Mouse (Mus musculus) forebrain, embryonic 12.5 days (tissue): ENCODE measurements at regions not wholly inside any gene's neighbourhood (a gene's known extent, or its start where the extent isn't known, plus 50 kb on each side); places are given as distances from the start of the nearest gene placed in this dataset.

Experiments
- ATAC-seq: fragments of 200-750 bp; cut with Nextera tagmentation; 2 replicates; pipeline ENCODE4 v1.8.0; 2017; ENCODE audit warnings: moderate TSS enrichment; ENCODE audit not compliant: low FRiP score
- H3K27ac ChIP-seq: fragments of 300-500 bp; sonication (generic); 2 replicates; pipeline ENCODE4 v1.5.1; 2016; ENCODE audit warnings: mild to moderate bottlenecking
- H3K27me3 ChIP-seq: fragments of 300-500 bp; sonication (generic); 2 replicates; pipeline ENCODE4 v1.6.1; 2016; ENCODE audit warnings: mild to moderate bottlenecking
- H3K36me3 ChIP-seq: fragments of 300-500 bp; sonication (generic); replicated peaks from 2 replicates; pipeline ENCODE4 v1.6.1; 2016; ENCODE audit warnings: mild to moderate bottlenecking
- H3K4me1 ChIP-seq: fragments of 300-500 bp; sonication (generic); 2 replicates; pipeline ENCODE4 v1.6.1; 2016
- H3K4me2 ChIP-seq: fragments of 300-500 bp; sonication (generic); 2 replicates; pipeline ENCODE4 v1.6.1; 2016; ENCODE audit warnings: mild to moderate bottlenecking, moderate library complexity
- H3K4me3 ChIP-seq: fragments of 300-500 bp; sonication (generic); replicated peaks from 2 replicates; pipeline ENCODE4 v1.5.1; 2016; ENCODE audit warnings: mild to moderate bottlenecking
- H3K9ac ChIP-seq: fragments of 300-500 bp; sonication (generic); 2 replicates; pipeline ENCODE4 v1.6.1; 2016; ENCODE audit warnings: mild to moderate bottlenecking
- H3K9me3 ChIP-seq: fragments of 300-500 bp; sonication (generic); 2 replicates; pipeline ENCODE4 v1.6.1; 2016
- WGBS: fragments of 180-500 bp; shearing (Covaris S2); methylation state at CpG from one replicate; pipeline ENCODE4 v1.1.7; 2016; 5-methylcytosine and 5-hydroxymethylcytosine counted together

DNA sequence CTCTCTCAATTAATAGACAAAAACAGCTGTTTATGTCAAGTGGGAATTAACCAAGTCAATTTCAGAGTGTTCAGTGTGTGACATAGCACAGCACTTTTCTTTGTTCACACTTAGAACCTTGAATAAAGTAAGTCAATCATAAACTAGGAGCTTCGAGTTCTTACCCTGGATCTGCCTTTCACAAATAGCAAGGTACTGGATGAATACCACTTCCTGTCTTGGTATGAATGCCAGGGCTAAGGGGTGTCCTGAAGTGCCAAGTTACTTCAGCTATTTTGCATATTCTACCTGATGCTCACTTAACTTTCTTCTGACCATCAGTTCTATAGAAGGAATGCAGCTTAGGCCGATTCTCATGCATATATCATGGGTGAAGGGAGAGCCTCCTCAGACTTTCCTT, 90.1 kb upstream of the Rasgrp1 start:
- Histone ChIP-seq H3K36me3 (no peaks in the 10 kb centered on the region), H3K27me3 (no peaks in the 10 kb centered on the region), H3K4me1 (peaks cover 9% of the 10 kb centered on the region; the same call in 1 of the 2 replicates), H3K9me3 (no peaks in the 10 kb centered on the region), H3K4me2 (no peak overlapping the region), H3K27ac (no peak overlapping the region), H3K4me3 (no peak overlapping the region), H3K9ac (no peak overlapping the region)
- WGBS, result 65% methylated on average over 2 of the region's 2 CpGs
- ATAC-seq, result no peak

DNA sequence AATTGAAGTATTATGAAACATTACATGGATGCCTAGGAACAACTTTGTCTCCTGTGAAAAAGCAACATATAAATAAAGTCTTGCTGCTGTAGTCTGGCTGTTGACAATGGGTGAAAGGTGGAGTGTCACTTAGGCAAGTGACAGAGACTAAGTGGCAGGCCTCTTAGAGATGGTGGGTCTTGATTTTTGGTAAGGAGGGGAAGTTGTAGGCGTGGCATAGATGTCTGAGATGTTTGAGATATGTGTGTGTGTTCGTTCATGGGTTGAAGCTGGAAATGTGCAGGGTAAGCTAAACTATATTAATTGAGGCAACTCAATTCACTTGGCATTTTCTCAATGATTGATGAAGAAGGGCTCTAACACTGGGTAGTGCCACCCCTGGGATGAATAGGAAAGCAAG, 90.7 kb upstream of the Rasgrp1 start:
- H3K4me3 ChIP-seq, result no peak overlapping the region
- H3K4me1 ChIP-seq, result peaks cover 8% of the 10 kb centered on the region; the same call in 1 of the 2 replicates
- no peak overlapping the region for H3K9ac ChIP-seq
- 84% methylated on average over 2 of the region's 2 CpGs for WGBS
- H3K4me2 ChIP-seq, result no peak overlapping the region
- H3K9me3 ChIP-seq, result no peaks in the 10 kb centered on the region
- no peak for ATAC-seq
- H3K27me3 ChIP-seq, result no peaks in the 10 kb centered on the region
- no peaks in the 10 kb centered on the region for H3K36me3 ChIP-seq
- no peak overlapping the region for H3K27ac ChIP-seq

DNA sequence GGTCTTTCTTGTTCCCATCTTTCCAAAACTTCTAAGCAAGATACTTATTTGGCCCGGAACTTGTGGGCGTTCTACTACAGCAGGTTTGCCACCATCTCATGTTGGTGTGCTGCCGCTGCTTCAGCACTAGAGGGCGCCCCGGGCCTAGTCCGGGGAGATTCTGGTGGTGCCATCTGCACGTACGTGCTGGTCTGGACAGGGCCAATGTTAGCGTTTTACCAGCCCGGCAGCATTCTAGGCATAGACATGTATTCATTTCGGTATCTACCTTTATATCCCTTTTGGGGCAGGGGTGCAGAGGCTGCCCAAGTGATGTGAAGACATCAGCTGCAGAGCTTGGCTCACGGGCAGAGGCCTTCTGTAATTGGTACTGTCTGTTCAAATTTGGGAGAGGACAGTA, 95.3 kb upstream of the Rasgrp1 start:
- H3K9me3 ChIP-seq, result no peaks in the 10 kb centered on the region
- H3K4me2 ChIP-seq, result no peak overlapping the region
- H3K36me3 ChIP-seq, result no peaks in the 10 kb centered on the region
- 87% methylated on average over 12 of the region's 12 CpGs for WGBS
- no peaks in the 10 kb centered on the region for H3K27me3 ChIP-seq
- no peak overlapping the region for H3K9ac ChIP-seq
- peaks cover 5% of the 10 kb centered on the region; the same call in 1 of the 2 replicates for H3K4me1 ChIP-seq
- no peak for ATAC-seq
- 0 out of 2 replicates have a peak overlapping the region, but pooled peaks have one; percentile 5 for H3K27ac ChIP-seq
- no peak overlapping the region for H3K4me3 ChIP-seq

DNA sequence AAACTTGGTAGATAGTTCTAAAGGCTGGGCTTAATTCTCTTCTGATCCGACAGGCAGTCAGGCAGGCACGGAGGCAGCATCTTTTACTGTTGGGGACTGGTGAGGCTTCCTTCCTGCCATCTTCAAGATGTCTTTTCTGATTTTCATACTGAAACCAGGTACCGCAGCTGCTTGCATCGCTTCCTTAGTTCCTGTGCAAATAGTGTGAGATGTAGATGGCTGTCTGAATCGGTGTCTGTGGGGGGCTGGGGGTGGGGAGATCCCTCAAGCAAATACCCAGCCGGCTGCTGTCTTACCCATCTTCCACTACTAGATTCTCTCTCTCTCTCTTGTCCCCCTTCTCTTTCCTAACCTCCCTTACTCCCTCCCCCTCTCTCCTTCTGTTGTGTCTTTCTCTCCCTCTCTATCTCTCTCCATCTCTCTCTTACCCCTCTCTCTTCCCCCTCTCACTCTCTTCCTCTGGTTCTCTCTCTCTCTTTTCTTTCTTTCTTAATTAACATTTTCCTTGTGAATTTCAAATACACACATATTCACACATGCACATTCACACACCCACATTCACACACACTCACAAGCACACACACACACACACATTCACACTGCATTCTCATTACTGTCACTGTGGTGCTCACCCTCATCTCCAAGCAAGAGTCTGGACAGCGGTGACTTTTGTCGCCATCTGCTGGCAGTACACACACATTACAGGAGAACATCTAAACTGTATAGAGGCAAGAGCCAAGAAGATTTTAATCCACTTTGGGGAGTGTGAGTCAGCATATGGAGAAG, 96.0 kb upstream of the Rasgrp1 start:
- Histone ChIP-seq H3K27ac (peak overlapping the region; percentile 81), H3K4me1 (peaks cover 5% of the 10 kb centered on the region; the same call in 1 of the 2 replicates), H3K4me3 (no peak overlapping the region), H3K9me3 (no peaks in the 10 kb centered on the region), H3K27me3 (no peaks in the 10 kb centered on the region), H3K4me2 (no peak overlapping the region), H3K36me3 (no peaks in the 10 kb centered on the region), H3K9ac (no peak overlapping the region)
- ATAC-seq, result peak; percentile 87
- WGBS, result 66% methylated on average over 8 of the region's 8 CpGs

DNA sequence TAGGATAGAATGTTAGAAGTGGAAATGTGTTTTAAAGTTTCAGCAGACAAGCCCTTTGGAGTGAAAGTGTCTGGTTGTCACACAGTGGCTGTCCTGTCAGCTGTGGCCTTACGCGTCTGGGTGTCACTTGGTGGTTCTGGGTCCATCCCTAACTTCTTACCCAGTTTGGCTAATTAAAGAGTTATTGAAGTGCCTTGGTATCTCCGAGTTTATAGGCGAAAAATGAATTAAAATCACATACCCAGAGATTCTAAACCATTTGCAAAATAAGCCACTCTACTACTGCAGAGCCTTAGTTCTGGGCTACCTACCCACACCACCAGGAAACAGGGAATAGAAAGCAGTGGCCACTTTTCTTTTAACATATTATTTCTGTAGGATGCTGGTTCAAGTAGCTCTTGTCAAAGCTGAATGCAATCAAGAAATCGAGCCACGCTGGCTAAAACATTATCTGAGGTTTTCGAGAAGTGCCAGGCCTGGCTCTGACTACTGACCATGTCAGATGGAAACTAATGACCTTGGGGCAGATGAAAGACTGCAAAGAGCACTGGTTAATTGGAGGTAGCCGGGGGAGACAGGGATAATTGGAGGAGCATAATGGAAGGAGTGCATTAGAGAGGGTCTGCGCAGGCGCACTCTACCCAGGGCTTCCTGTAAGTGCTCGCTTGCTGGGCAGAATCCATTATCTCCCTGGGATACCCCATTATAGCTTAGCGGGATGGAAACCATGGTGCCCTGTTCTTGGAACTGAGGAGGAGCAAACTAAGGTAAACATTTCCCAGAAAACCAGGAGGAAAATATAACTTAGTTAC, 96.8 kb upstream of the Rasgrp1 start:
- WGBS, result 34% methylated on average over 12 of the region's 12 CpGs
- no peaks in the 10 kb centered on the region for H3K27me3 ChIP-seq
- no peaks in the 10 kb centered on the region for H3K36me3 ChIP-seq
- peak overlapping the region; percentile 81 for H3K27ac ChIP-seq
- peak overlapping the region; percentile 31 for H3K4me2 ChIP-seq
- no peaks in the 10 kb centered on the region for H3K9me3 ChIP-seq
- H3K4me1 ChIP-seq, result peaks cover 5% of the 10 kb centered on the region; the same call in 1 of the 2 replicates
- ATAC-seq, result peak; percentile 89
- no peak overlapping the region for H3K4me3 ChIP-seq
- no peak overlapping the region for H3K9ac ChIP-seq

DNA sequence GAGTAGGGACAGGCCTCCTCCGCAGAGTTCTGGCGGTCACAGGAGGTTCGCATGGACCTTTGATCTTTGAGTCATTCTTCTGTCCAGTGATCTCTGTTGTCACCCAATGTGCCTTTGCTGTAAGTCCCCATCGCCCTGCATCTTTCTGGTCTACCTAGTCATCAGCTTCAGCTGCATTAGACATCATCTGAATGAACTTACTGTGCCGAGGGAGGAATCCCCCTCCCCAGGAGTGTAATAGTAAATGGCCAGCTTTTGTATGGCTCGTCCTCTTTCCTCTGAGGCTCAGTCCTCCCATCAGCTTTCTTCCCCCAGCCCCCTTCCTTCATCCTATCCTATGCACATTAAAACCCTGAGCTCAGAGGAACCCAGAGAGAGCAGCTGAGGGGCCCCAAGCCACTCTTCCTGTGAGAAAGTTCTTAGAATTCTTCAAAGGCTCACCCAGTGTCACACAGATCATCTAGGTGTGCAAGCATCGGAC, 98.0 kb upstream of the Rasgrp1 start:
- H3K36me3 ChIP-seq, result no peaks in the 10 kb centered on the region
- WGBS, result 84% methylated on average over 7 of the region's 7 CpGs
- H3K9me3 ChIP-seq, result no peaks in the 10 kb centered on the region
- no peak for ATAC-seq
- peaks cover 5% of the 10 kb centered on the region; the same call in 1 of the 2 replicates for H3K4me1 ChIP-seq
- no peaks in the 10 kb centered on the region for H3K27me3 ChIP-seq
- peak overlapping the region; percentile 81; the same call in 1 of the 2 replicates for H3K27ac ChIP-seq
- no peak overlapping the region for H3K4me3 ChIP-seq
- no peak overlapping the region for H3K4me2 ChIP-seq
- no peak overlapping the region for H3K9ac ChIP-seq

DNA sequence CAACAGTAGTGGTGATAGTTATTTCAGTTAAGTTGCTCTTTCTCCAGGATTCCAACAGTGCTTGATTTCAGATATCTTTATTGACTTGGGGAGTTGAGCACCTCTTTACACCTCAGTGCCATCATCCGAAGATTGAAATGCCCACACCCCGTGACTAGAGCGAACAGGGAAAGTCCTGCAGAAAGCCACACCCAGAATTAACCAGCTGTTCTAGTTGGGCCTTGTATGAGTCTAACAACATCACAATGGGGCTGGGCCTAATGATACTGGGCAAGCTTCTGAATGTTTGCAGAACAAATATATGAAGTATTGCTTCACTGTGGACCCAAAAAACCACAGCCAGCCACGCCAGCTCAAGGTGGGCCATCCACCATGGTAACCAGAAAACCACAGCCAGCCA, 100.1 kb upstream of the Rasgrp1 start:
- H3K9ac ChIP-seq, result no peak overlapping the region
- H3K4me3 ChIP-seq, result no peak overlapping the region
- no peaks in the 10 kb centered on the region for H3K36me3 ChIP-seq
- WGBS, result 85% methylated on average over 4 of the region's 4 CpGs
- no peak overlapping the region for H3K27ac ChIP-seq
- no peak overlapping the region for H3K4me2 ChIP-seq
- H3K4me1 ChIP-seq, result peaks cover 5% of the 10 kb centered on the region; the same call in 1 of the 2 replicates
- H3K27me3 ChIP-seq, result no peaks in the 10 kb centered on the region
- ATAC-seq, result no peak
- no peaks in the 10 kb centered on the region for H3K9me3 ChIP-seq

DNA sequence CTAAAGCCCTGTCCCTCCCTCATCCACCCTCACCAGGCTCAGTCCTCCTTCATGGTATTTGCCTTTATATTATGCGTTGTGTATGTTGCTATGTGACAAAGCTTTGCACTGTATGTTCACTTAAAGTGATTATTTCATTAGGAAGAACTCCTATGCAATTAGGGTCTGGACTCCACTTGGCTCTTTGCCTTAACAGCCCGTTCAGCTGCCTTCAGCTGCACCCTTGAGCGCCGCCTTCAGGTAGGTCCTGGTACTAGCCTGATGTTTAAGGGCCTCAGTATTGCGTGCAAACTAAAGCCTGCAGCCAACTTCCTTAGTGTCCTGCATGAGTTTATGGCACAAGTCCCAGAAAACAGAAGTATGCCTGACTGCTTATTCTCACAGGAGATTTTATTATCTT, 101.9 kb upstream of the Rasgrp1 start:
- no peak overlapping the region for H3K27ac ChIP-seq
- no peak for ATAC-seq
- no peak overlapping the region for H3K4me2 ChIP-seq
- no peaks in the 10 kb centered on the region for H3K9me3 ChIP-seq
- 33% methylated on average over 5 of the region's 5 CpGs for WGBS
- peaks cover 5% of the 10 kb centered on the region; the same call in 1 of the 2 replicates for H3K4me1 ChIP-seq
- no peaks in the 10 kb centered on the region for H3K27me3 ChIP-seq
- no peak overlapping the region for H3K9ac ChIP-seq
- H3K4me3 ChIP-seq, result no peak overlapping the region
- no peaks in the 10 kb centered on the region for H3K36me3 ChIP-seq

DNA sequence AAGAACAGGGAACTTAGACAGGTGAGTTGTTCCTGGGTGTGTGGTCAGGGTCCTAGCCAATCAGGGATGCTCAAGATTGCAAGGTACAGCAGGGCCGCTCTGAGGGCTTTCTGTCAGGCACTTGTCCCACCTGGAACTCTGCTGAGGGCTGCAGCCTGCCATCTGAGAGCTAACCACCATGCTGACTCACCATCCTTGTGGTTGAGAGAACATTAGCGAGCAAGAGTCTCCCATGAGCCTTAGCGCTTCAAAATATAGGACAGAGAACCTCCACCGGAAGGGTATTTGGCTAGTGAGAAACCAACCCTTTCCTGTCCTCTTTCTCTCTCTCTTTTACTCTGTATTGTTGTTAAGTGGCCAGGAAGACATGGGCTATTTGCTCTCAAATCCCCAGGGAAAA, 104.1 kb upstream of the Rasgrp1 start:
- H3K9me3 ChIP-seq, result no peaks in the 10 kb centered on the region
- H3K4me1 ChIP-seq, result no peaks in the 10 kb centered on the region
- no peak overlapping the region for H3K4me3 ChIP-seq
- no peak overlapping the region for H3K4me2 ChIP-seq
- no peaks in the 10 kb centered on the region for H3K36me3 ChIP-seq
- ATAC-seq, result no peak
- WGBS, result 90% methylated on average over 4 of the region's 4 CpGs
- H3K27me3 ChIP-seq, result no peaks in the 10 kb centered on the region
- no peak overlapping the region for H3K27ac ChIP-seq
- no peak overlapping the region for H3K9ac ChIP-seq

DNA sequence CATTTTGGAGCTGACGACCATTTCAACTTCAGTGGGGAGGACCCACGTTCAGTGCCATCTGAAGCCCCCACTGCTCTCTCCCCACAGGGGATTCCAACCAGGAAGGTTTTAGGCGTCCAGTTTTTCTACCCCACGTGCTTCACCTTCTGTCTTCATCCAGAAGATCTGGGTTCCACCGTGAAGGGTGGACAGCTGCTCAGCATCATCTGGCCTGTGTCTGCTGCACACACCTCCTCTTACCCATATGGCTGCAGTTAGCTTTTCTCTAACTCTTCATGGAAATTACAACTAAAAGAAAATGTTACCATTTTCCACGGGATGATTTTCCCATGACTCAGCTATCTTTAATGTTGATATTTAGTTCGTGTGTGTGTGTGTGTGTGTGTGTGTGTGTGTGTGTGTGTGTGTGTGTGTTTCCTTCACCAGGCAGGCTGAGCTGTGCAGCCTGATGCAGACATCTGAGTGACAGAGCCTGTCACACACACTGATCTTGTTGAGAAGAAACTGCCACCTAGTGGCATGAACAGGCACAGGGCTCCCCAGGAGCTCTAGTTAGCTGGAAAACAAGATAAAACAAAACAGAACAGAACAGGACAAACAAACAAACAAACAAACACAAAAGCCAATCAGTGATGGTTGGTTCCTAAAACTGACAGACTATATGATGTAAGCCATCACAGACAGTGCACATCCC, 107.5 kb upstream of the Rasgrp1 start:
- Histone ChIP-seq H3K27ac (no peak overlapping the region), H3K9ac (no peak overlapping the region), H3K4me2 (no peak overlapping the region), H3K9me3 (no peaks in the 10 kb centered on the region), H3K27me3 (no peaks in the 10 kb centered on the region), H3K4me1 (no peaks in the 10 kb centered on the region), H3K4me3 (no peak overlapping the region), H3K36me3 (no peaks in the 10 kb centered on the region)
- WGBS, result 62% methylated on average over 7 of the region's 7 CpGs
- peak; percentile 57; the same call in 1 of the 2 replicates for ATAC-seq

DNA sequence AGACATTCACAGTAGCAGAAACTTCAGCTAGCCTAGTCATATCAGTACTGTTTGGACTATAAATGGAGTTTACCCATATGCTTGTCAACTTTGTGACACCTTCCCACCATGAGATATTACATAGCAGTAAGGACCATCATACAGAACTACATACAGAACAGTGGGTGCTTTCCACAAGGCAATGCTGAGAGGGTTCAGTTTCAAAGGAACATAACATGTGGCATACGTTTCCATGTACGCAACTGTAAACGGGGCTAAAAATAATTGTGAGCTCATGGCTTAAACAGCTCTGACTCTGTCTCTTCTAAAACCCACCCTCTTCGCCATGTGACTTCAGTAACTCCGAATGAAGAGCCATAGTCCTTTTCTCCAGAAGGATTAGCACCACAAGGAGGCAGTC, 109.0 kb upstream of the Rasgrp1 start:
- H3K36me3 ChIP-seq, result no peaks in the 10 kb centered on the region
- H3K27ac ChIP-seq, result no peak overlapping the region
- peaks cover 9% of the 10 kb centered on the region for H3K4me1 ChIP-seq
- no peaks in the 10 kb centered on the region for H3K9me3 ChIP-seq
- H3K9ac ChIP-seq, result no peak overlapping the region
- no peak overlapping the region for H3K4me2 ChIP-seq
- no peak for ATAC-seq
- H3K4me3 ChIP-seq, result no peak overlapping the region
- H3K27me3 ChIP-seq, result no peaks in the 10 kb centered on the region
- WGBS, result 75% methylated on average over 5 of the region's 5 CpGs
